Mouse (Mus musculus) layer of hippocampus, adult 11-12 months (tissue): Measurements from ENCODE around the gene Slc17a3.

Source experiments
- DNase-seq: peaks from one replicate; pipeline ENCODE4 v3.0.0; 2022; ENCODE audit warnings: low spot score

Slc17a3 gene

DNA sequence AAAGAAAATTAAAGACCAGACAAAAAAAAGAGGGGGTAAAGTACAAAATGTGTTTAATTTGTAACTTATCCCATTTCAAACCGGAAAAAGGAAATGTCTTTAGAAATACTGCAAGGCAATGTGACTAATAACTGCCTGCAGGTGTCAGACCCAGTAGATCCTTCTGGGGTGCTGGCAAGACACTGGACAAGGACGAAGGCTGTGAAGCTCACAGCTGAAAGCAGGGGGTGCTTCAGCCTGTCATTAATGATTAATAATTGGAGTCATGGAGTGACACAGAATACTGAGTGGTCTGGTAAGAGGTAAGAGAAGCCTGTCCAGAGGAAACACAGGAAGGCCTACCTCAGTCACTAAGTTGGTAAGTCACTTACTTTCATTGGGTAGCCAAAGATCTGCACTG lies at the start of gene Slc17a3:
Gene Slc17a3, plus strand, starts transcription at position 127 of the 400 bp plus-strand sequence.
- no peak for DNase-seq

DNA sequence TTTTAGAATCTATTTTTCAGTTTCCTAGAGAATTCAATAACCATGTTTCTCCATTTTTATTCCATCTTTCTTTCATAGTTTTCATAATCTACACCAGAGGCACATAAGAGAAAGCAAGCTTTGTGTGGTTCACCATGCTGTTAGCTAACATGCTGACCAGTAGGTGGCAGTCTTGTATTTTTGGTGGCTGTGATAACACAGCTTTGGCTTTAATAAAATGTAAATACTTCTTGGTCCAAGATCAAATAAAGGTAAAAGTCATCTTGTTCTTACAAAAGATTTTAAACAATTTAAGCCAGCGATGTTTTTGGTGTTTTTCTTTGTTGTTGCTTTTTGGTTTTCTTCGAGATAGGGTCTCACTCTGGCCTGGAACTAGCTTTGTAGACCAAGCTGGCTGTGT lies 46.7 kb upstream of the Slc17a3 start:
- DNase-seq = peak; percentile 48

- no peak for DNase-seq
Observed at GRCm38 (mm10) chr13:23799405-23799804, 39.8 kb upstream of the Slc17a3 start.

DNA sequence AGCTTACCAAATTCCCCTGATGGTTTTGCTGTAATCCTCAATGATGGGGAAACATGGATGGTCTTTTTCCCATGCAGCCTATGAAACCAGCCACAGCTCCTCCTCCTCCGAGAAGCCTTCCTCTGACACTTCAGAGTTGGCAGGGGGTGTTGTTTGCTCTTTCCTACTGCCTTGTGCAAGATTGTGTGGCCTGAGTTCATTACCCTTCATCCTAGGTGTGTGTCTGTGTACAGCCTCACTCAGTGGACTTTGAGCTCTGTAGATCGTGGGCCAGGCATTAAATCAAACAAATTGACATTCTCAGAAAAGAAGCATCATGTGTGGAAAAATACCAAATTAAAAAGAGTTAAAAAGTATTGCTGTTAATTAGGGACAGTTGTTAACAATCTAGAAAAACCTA lies 34.7 kb upstream of the Slc17a3 start:
- no peak for DNase-seq

- no peak for DNase-seq
Observed at GRCm38 (mm10) chr13:23806422-23807052, 32.7 kb upstream of the Slc17a3 start, which contains the start of gene Slc17a2. Gene Slc17a2 (plus strand): TSS chr13:23806993.

DNA sequence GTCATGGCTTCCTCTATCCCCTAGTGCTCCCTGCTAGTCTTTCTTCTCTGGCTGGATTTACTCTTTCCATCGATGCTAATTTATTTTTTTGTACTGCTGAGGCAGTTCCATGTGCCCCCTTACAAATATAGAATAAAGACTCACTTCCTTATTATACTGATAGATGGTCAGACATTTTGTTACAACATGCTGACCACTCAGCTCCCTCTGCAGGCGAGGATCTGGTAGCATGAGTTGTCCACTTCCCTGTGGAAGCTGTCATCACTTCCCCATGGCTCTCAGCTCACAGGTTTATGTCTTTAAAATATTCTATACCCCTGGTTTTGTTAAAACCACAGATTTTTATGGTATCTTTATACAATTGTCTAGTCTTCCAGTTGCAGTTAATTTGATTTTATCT lies 23.1 kb upstream of the Slc17a3 start:
- DNase-seq = no peak

- DNase-seq = no peak
Observed at GRCm38 (mm10) chr13:23820179-23820940, 18.9 kb upstream of the Slc17a3 start.

DNA sequence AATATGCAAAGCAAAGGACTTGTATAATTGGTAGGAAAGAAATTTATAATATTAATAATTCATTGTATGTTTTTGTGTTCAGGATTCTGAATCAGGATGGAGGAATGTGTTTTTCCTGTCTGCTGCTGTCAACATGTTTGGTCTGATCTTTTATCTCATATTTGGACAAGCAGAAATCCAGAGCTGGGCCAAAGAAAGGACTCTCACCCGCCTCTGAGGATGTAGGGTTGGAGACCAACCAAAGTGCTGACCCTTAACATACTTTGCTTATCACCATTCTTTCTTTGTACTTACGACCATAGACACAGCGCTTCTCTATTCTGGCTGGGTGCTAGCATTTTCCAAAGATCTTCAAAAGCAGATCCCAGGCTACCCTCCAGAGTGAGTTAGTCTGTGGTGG lies 17.0 kb upstream of the Slc17a3 start:
- no peak for DNase-seq

DNA sequence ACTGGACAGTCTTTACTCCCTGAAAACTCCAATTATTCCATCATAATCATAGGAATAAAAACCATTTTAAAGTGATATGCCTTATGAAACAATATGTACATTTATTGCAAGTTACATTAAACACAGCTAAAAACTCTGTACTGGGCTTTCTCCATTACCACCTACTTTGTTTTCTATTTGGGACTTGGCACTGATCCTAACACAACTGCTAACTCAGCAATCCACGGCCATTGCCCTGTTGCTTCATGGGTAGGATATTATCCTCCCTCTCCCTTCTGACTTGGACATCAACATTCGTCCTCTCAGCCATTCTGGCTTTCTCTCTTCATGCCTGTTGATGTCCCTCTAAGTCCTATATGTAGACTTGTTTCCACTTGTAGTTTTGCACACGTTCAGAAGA lies 12.6 kb upstream of the Slc17a3 start:
- no peak for DNase-seq

- no peak for DNase-seq
Observed at GRCm38 (mm10) chr13:23833053-23833452, 6.2 kb upstream of the Slc17a3 start.

DNA sequence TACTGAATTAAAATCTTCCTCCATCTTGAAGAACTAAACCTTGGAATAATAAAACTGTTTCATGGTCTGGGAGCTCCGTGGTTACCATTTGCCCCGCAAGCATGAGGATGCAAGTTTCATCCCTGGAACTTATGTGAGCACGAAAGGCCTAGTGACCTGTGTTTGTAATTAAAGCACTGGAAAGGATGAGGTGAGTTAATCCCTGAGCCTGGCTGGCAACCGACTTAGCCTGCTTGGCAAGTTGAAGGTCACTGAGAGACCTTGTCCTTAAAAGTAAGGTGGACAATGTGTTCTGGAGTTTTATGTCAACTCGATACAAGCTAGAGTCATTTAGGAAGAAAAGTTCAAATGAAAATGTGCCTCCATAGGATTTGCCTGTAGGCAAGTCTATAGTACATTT lies 4.4 kb upstream of the Slc17a3 start:
- DNase-seq = no peak

GRCm38 (mm10) chr13:23836630-23837029 lies 2.6 kb upstream of the Slc17a3 start:
- no peak for DNase-seq

DNA sequence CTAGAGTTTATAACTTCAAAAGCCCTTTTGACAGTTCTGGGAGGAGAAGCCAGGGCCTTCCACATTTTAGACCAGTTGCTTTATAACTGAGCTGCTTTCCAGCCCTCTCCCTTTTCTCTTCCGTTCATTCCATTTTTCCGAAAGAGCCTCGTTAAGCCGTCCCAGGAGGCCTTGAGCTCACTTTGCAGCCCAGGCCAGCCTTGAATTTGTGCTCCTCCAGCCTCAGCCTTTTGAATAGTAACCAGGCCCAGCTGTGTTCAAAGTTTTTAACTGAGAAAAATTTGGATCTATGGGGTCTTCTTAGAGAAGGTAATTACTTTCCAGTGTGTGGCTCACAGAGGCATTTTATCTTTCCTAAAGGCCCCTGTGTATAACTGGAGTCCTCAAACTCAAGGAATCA lies 6.6 kb downstream of the Slc17a3 start:
- DNase-seq = no peak

DNA sequence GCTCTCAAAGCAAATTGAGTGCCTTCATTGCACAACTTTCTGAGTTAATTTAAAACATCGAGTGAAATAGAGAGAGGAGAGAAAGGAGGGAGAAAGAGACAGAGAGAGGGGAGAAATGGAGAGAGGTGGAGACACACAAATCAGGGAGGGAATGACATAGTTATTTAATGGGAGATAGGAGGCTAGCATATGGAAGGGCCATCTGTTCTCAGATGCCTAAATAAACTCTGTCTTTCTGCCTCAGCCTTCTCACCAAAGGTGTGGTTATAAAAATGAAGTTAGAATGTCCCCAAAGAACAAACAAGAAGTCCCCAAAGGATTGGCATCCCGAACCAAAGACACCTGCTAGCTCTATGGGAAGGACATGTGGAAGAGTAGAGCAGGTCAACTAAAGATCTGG lies 10.1 kb downstream of the Slc17a3 start:
- no peak for DNase-seq

DNA sequence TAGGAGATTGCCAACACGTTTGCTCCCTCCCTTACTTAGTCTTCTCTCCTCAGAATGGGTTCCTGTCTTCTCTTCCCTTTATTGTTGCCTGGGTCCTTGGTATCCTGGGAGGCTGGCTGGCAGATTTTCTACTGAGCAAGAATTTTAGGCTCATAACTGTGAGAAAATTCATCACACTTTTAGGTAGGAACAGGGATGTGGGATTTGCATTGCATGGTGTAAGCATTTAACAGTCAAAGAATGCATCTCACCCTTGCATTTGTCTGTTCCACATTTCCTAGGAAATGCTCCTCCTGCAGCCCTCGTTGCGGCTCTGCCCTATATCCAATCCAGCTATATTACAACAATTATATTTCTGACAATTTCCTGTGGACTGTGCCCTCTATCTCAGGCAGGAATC lies 17.2 kb downstream of the Slc17a3 start:
- no peak for DNase-seq

GRCm38 (mm10) chr13:23861815-23862214 lies 22.6 kb downstream of the Slc17a3 start:
- no peak for DNase-seq

DNA sequence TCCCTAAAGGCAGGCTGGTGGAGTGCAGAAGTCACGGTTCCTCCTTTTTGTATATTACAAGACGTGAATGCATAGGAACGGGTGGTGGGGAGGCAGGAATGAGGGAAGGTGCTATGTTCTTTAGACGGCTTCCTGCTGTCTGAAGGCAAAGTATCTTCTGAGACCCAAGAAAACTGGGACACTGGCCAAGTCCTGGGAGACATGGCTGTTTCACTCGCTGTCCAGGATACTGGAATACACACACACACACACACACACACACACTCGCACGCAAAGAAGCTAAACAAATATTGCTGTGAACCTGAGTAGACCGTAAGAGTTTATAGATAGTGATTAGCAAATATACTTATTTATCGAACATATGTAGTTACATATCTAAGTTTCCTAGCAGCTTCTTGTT lies 25.5 kb downstream of the Slc17a3 start:
- no peak for DNase-seq

GRCm38 (mm10) chr13:23866086-23866710 lies 27.0 kb downstream of the Slc17a3 start:
- no peak for DNase-seq

DNA sequence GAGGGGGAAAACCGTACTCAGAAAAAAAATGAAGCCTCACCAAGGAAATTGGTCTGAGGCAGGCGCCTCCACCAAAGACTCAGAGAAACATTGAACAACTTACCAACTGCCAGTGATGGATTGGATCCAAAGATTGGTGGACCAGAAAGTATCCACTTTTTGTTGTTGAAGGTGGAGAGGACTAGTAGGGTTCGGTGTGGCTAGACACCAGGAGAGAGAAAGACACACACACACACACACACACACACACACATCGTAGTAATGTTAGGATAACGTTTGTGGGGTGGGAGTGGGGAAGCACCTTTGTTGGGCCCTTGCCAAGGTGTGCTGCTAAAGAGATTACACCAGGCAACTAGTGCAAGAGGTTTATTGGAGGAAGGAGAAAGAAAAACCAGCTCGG lies 27.8 kb downstream of the Slc17a3 start:
- no peak for DNase-seq

GRCm38 (mm10) chr13:23867405-23867804 lies 28.2 kb downstream of the Slc17a3 start, which contains the start of gene Slc17a1:
Gene Slc17a1 (plus strand): TSS chr13:23867750.
- no peak for DNase-seq

GRCm38 (mm10) chr13:23868790-23869533 lies 29.7 kb downstream of the Slc17a3 start:
- no peak for DNase-seq

DNA sequence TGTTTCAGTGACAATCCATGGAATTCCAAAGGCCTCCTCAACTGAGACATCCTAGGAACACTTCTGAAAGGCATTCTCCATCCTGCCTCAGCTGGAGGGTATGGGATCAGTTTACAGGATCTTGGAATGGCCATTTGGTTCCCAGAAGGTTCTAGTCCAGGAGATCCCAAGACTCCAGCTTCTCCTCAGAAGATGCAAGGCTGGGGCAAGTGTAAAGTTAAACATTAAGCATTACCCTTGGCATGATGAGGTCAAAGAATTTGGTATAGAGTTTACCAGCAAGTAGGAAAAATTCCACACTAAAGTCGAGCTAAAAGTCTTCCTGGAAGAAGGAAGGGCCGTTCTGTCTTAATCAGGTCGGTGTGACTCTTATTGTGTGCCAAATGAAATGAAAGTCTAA lies 30.8 kb downstream of the Slc17a3 start:
- no peak for DNase-seq

GRCm38 (mm10) chr13:23873141-23873540 lies 33.9 kb downstream of the Slc17a3 start:
- DNase-seq = no peak
